Mouse (Mus musculus) stomach, embryonic 14.5 days (tissue): Measurements from ENCODE around the gene Olfr452. TPM values are rescaled to one million over a fixed set of nuclear protein-coding genes. Genes with fewer than 3 reads are reported as not detected.

Source experiments
- ATAC-seq: fragments of 200-750 bp; cut with Nextera tagmentation; 2 replicates; pipeline ENCODE4 v1.8.0; 2017; ENCODE audit warnings: low read depth, moderate TSS enrichment; ENCODE audit not compliant: insufficient number of reproducible peaks, insufficient read depth, low FRiP score
- H3K27ac ChIP-seq: fragments of 300-500 bp; sonication (generic); 2 replicates; pipeline ENCODE4 v1.5.1; 2014; ENCODE audit warnings: mild to moderate bottlenecking, low read length, moderate library complexity, mixed read lengths
- H3K27me3 ChIP-seq: fragments of 300-500 bp; sonication (generic); 2 replicates; pipeline ENCODE4 v1.6.1; 2014; ENCODE audit warnings: low read length, control low read depth, mixed read lengths; ENCODE audit not compliant: control insufficient read depth, insufficient read depth
- H3K36me3 ChIP-seq: fragments of 300-500 bp; sonication (generic); 2 replicates; pipeline ENCODE4 v1.6.1; 2014; ENCODE audit warnings: mild to moderate bottlenecking, control low read depth, low read length, moderate library complexity, mixed read lengths; ENCODE audit not compliant: control insufficient read depth, insufficient read depth
- H3K4me1 ChIP-seq: fragments of 300-500 bp; sonication (generic); 2 replicates; pipeline ENCODE4 v1.6.1; 2014; ENCODE audit warnings: low read length, control low read depth, mixed read lengths; ENCODE audit not compliant: control insufficient read depth, insufficient read depth
- H3K4me2 ChIP-seq: fragments of 300-500 bp; sonication (generic); replicated peaks from 2 replicates; pipeline ENCODE4 v1.6.1; 2014; ENCODE audit warnings: low read depth, low read length, control low read depth
- H3K4me3 ChIP-seq: fragments of 300-500 bp; sonication (generic); 2 replicates; pipeline ENCODE4 v1.5.1; 2014; ENCODE audit warnings: low read depth, low read length, control low read depth
- H3K9ac ChIP-seq: fragments of 300-500 bp; sonication (generic); replicated peaks from 2 replicates; pipeline ENCODE4 v1.6.1; 2014; ENCODE audit warnings: low read depth, mild to moderate bottlenecking, control low read depth, low read length, moderate library complexity, mixed read lengths
- H3K9me3 ChIP-seq: fragments of 300-500 bp; sonication (generic); 2 replicates; pipeline ENCODE4 v1.6.1; 2016; ENCODE audit warnings: low read depth, low read length, control low read depth; ENCODE audit not compliant: control insufficient read depth
- WGBS: fragments of 180-500 bp; shearing (Covaris S2); extraction: QIAGEN DNeasy Blood & Tissue Kit; methylation state at CpG from one replicate; pipeline ENCODE4 v1.1.7; 2014; 5-methylcytosine and 5-hydroxymethylcytosine counted together
- polyA plus RNA-seq: library from polyadenylated mRNA; unstranded; fragments of >200 nt; fragmentation: Nextera tagmentation; extraction: Ambion mirVana; gene quantifications from 2 replicates; pipeline ENCODE4 v1.2.1, GENCODE M21; 2014

The Olfr452 gene
- not detected in 2 replicates for polyA plus RNA-seq

GRCm38 (mm10) chr6:42784793-42785192 lies at the start of gene Olfr452:
Olfr452 (plus strand) TSS chr6:42785093.
- Histone ChIP-seq H3K4me2 (no peak within 1 kb of the TSS), H3K4me3 (no peak within 1 kb of the TSS), H3K27me3 (no peaks in the 10 kb centered on the region), H3K4me1 (no peaks in the 10 kb centered on the region), H3K27ac (no peak within 1 kb of the TSS), H3K9ac (no peak within 1 kb of the TSS), H3K9me3 (no peaks in the 10 kb centered on the region), H3K36me3 (no peaks in the 10 kb centered on the region)
- ATAC-seq, result no peak

- Histone ChIP-seq H3K9me3 (no peaks in the 10 kb centered on the region), H3K27me3 (no peaks in the 10 kb centered on the region), H3K4me1 (no peaks in the 10 kb centered on the region), H3K36me3 (no peaks in the 10 kb centered on the region), H3K27ac (no peak within 1 kb of the TSS), H3K4me2 (no peak within 1 kb of the TSS), H3K4me3 (no peak within 1 kb of the TSS), H3K9ac (no peak within 1 kb of the TSS)
- ATAC-seq, result no peak
- WGBS, result 97% methylated on average over 1 of the region's 1 CpGs
Measured at GRCm38 (mm10) chr6:42739071-42739470, 45.8 kb upstream of the Olfr452 start, which contains the start of gene Olfr453. Olfr453 (plus strand) TSS chr6:42739371.

- 64% methylated on average over 5 of the region's 5 CpGs for WGBS
- H3K4me1 ChIP-seq, result no peaks in the 10 kb centered on the region
- ATAC-seq, result no peak
Measured at GRCm38 (mm10) chr6:42742303-42742702, 42.6 kb upstream of the Olfr452 start.

GRCm38 (mm10) chr6:42747846-42748245 lies 37.0 kb upstream of the Olfr452 start:
- H3K9ac ChIP-seq, result no peak overlapping the region
- H3K4me3 ChIP-seq, result no peak overlapping the region
- no peak for ATAC-seq
- no peaks in the 10 kb centered on the region for H3K9me3 ChIP-seq
- H3K27me3 ChIP-seq, result no peaks in the 10 kb centered on the region
- H3K4me2 ChIP-seq, result no peak overlapping the region
- H3K36me3 ChIP-seq, result no peaks in the 10 kb centered on the region
- H3K4me1 ChIP-seq, result no peaks in the 10 kb centered on the region
- no peak overlapping the region for H3K27ac ChIP-seq

More at GRCm38 (mm10) chr6:42742303-42742702, 42.6 kb upstream of the Olfr452 start:
- Histone ChIP-seq H3K9me3 (no peaks in the 10 kb centered on the region), H3K4me2 (no peak overlapping the region), H3K27me3 (no peaks in the 10 kb centered on the region), H3K9ac (no peak overlapping the region), H3K27ac (no peak overlapping the region), H3K36me3 (no peaks in the 10 kb centered on the region), H3K4me3 (no peak overlapping the region)

- Histone ChIP-seq H3K4me2 (no peak within 1 kb of the TSS), H3K4me3 (no peak within 1 kb of the TSS), H3K9ac (no peak within 1 kb of the TSS), H3K27me3 (no peaks in the 10 kb centered on the region), H3K9me3 (no peaks in the 10 kb centered on the region), H3K4me1 (no peaks in the 10 kb centered on the region), H3K36me3 (no peaks in the 10 kb centered on the region), H3K27ac (no peak within 1 kb of the TSS)
- no peak for ATAC-seq
- WGBS, result 71% methylated on average over 1 of the region's 1 CpGs
Measured at GRCm38 (mm10) chr6:42756104-42756503, 28.8 kb upstream of the Olfr452 start, which contains the start of gene Olfr38. Olfr38 (plus strand) TSS chr6:42756404.

GRCm38 (mm10) chr6:42777066-42777465 lies 7.8 kb upstream of the Olfr452 start:
- no peak overlapping the region for H3K9ac ChIP-seq
- no peak overlapping the region for H3K4me3 ChIP-seq
- ATAC-seq, result no peak
- 92% methylated on average over 1 of the region's 1 CpGs for WGBS
- H3K4me1 ChIP-seq, result no peaks in the 10 kb centered on the region
- no peaks in the 10 kb centered on the region for H3K36me3 ChIP-seq
- no peak overlapping the region for H3K4me2 ChIP-seq
- no peaks in the 10 kb centered on the region for H3K27me3 ChIP-seq
- H3K27ac ChIP-seq, result no peak overlapping the region
- H3K9me3 ChIP-seq, result no peaks in the 10 kb centered on the region

GRCm38 (mm10) chr6:42790247-42790948 lies 5.5 kb downstream of the Olfr452 start:
- ATAC-seq, result no peak
- Histone ChIP-seq H3K4me1 (no peaks in the 10 kb centered on the region), H3K27ac (no peak overlapping the region), H3K9ac (no peak overlapping the region), H3K4me3 (no peak overlapping the region), H3K27me3 (no peaks in the 10 kb centered on the region), H3K9me3 (no peaks in the 10 kb centered on the region), H3K4me2 (no peak overlapping the region), H3K36me3 (no peaks in the 10 kb centered on the region)
- WGBS, result 48% methylated on average over 4 of the region's 4 CpGs

GRCm38 (mm10) chr6:42790949-42791556 lies 6.2 kb downstream of the Olfr452 start:
- Histone ChIP-seq H3K4me3 (no peak overlapping the region), H3K27ac (no peak overlapping the region), H3K4me1 (no peaks in the 10 kb centered on the region), H3K4me2 (no peak overlapping the region), H3K9me3 (no peaks in the 10 kb centered on the region), H3K36me3 (no peaks in the 10 kb centered on the region), H3K27me3 (no peaks in the 10 kb centered on the region), H3K9ac (no peak overlapping the region)
- WGBS, result 68% methylated on average over 9 of the region's 9 CpGs
- no peak for ATAC-seq
